Mouse (Mus musculus): ENCODE results near the gene Pcdh18.

Gene Pcdh18

DNA sequence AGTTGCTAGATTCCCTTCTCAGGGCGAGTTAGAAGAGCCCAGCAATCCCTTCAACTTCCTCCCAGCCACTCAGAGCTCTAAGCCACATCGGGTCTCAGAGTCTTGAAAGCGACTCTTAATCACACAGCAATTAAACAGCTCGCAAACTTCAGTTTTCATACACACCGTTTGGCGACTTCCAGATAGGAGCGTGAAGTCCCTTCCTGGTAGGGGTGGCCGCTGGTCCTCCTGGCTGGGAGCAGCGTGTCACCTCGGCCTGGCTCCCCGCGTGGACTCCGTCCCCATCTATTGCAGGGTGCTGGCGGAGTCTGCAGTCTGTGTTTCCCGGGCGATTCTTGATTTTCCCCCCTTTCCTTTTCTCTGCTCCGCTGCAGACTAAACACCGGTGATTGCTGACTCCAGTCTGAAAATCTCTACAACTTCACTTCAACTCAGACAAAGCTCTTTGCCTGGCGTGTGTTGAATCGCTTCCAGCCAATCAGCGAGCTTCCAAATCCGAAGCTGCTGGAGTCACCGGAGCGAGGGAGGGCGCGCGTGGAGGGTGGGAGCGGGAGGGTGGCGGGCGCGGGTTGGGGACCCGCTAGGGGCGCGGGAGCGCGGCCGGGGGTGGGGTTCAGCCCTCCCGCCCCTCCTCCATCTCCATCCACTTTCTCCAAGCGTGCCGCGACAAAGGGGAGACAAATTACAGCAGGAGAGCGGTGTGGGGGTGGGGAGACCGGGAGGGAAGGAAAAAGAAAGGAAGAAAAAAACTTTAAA, at the start of gene Pcdh18:
Pcdh18 (minus strand) TSS at position 456 of the 756 bp plus-strand sequence.
- peak; percentile 93 for DNase-seq (ENCODE audit: low spot score)

DNA sequence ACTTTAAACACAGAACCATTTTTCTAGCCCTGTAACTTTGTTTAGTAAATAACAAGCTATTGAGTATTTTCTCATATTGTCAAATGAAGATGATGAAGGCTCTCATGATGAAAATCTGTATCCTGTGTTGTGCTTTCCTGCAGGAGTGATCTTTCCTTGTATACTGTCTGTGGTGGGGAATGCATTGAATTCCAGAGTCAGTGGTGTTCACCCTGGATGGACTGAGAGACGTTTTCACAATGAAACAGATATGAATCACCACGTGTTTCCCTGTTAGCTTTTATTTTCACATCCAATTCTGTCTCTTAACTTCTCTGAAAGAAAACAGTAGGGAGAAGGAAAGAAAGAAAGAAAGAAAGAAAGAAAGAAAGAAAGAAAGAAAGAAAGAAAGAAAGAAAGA, 49.7 kb upstream of the Pcdh18 start:
- DNase-seq (ENCODE audit: low spot score) = no peak

DNA sequence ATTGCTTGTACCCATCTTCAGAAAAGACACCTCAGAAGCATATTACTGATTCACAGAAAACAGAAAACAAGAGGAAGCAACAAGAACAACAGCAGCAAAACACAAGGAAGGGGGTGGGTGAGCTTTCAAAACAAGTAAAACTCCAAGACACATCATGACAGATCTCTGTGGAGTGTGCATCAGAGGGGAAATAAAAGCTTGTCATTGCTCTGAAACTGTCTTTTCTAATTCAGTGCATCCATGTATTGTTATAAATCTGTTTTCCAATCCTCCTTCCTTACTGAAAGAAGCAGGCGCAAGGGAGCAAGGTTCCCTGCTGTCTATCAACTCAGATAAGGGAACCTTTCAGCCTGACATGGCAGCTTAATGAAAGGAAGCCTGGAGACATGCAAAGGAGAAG, 48.4 kb upstream of the Pcdh18 start:
- DNase-seq (ENCODE audit: low spot score) = no peak

DNA sequence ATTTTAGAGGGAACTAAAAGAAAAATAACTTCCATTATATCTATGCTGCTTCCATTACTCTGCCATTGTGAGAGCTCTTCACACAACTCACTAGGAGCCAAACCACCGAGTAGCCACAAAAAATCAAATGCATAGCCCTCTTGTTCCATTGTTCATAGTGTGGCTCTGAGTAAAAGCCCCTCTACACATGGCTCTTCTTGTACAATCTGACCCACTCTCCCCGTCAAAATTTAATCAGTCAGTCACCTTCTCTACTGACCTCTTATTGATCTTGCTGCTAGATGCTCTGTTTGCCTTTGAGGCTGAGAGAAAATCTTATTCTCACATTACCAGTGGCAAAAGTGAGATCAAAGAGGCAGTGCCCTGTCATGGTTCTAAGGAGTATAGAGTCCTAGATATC, 31.2 kb upstream of the Pcdh18 start:
- DNase-seq (ENCODE audit: low spot score) = no peak

DNA sequence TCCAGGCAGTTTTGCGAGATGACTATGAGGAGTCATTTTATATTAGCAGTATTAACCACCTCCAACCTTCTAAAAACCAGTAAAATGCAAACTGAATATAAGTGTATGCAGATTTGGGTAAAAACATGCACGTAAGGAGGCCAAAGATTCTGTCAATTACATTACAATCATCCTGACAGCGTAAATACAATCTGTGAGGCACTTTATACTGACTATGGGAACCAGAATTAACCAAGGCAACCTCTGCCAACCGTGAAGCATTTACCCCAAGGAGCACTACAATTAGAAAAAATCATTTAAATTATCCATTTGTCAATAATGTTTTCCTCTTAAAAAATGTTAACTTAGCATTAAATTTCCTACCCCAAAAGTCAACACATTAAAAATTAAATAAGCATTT, 30.6 kb upstream of the Pcdh18 start:
- no peak for DNase-seq (ENCODE audit: low spot score)

DNA sequence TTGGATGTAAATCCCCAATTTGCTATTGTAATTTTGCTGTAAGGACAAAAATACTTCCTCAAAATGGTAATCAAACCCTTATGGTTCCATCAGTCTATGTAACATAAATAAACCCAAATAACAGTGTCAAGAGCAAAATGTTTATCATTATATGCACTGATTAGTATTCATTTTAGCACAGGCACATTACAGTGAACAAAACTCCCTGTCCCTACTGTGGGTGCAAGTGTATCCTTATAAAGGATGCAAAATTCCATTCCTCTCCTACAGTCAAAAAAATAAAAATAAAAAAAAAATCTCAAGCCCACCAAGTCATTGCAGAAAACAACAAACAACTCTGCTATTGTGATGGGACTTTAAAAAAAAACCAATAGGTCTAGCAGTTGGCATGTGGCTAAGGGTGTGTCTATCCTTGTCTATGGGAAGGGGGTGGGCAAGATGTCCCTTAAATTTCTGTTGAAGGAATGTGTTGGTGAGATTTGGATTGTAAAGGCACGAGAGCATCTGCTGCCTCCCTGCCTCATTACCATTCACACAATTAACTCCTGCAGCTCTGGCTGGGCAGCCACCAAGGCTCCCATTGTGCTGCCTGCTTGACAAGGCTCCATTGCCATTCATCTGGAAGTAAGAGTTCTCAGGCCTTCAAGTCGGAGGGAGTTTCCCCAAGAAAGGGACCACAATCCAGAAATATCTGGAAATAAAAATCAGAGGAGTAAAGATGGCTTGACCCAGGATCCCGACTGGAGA, 12.0 kb upstream of the Pcdh18 start:
- DNase-seq (ENCODE audit: low spot score) = peak; percentile 77

DNA sequence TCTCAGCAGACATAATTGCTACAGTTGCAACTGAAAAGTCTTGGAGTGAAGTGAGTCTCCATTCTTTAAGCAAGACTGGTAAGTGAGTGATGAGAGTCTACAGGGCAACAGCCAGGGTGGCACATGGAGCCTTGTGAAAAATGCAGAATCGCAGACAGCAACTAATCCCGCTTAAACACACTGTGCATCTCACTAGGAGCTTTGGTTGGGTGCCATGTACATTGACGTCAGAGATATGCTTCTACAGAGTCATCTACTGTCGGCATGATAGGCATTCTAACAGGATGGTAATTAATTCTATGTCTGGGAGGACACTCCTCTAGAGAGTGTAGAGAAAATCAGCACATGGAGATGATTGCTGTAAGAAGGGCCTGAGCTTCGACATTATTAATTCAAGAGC, 5.6 kb upstream of the Pcdh18 start:
- no peak for DNase-seq (ENCODE audit: low spot score)

DNA sequence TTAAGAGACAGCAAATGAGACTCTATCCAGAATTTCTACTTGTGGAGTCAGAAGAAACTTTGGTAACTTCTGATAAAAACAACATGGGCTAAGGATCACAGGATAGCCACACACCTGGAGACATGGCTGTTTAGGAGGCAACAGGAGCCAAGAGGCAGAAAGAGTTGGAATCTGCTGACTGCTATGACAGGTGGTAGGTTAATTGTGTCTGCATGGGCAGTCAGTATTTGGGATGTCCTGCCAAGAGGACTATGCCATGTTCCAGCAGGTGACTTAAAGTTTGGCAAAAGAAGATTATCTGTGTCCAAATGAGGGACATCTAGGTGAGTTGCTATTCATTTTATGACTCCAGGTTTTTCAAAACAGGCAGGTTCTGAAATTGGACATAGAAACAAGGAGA, 4.8 kb upstream of the Pcdh18 start:
- DNase-seq (ENCODE audit: low spot score) = no peak

DNA sequence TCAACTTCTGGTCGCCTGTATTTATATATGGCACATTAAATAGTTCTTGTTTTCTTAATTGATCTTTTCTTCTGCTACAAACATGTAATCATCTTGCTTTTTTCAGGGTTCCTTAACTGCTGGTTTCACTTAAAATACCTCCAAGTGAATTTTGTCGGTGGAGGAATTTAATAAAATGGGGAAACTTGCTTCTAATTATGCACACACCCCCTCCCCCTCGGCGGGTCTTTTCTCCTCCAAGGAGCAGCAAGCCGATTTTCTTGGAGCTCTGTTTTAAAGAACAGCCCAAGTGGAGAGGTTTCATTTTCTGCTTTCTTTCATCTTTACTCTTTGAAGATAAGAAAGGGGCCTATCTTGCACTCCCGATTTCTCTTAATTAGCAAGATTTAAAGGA, 498 bp upstream of the Pcdh18 start:
- DNase-seq (ENCODE audit: low spot score) = peak; percentile 54

DNA sequence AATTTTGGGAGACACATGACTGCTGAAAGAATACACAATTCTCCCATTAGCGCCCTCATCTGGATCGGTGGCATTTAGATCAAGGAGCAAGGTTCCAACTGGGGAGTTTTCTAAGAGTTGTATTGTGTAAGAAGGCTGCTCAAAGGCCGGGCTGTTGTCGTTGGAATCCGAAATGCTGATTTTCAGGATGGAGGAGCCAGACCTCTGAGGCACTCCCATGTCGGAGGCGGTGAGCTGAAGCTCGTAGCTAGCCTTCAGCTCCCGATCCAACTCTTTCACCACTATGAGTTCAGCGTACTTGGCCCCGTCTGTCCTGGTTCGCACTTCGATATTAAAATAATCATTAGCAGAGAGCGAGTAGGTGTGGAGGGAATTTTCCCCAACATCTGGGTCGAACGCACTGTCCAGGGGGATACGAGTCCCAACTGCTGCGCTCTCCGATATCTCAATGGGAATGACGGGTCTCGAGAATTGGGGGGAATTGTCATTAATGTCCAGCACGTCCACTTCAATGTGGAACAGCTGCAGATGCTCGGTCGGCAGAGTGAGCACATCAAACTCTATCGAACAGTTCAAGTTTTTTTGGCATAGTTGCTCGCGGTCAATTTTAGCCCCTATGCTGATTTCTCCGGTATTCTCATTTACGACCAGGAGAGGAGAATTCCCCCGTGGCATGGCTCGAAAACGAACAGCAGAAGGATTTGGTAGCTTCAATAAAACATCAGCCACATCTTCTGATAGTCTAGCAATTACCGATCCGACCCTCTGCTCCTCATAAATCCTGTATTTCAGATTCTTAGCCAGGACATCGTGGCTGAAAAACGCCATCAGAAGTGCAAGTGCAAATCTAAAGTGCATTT, 909 bp downstream of the Pcdh18 start:
- peak; percentile 69 for DNase-seq (ENCODE audit: low spot score)

DNA sequence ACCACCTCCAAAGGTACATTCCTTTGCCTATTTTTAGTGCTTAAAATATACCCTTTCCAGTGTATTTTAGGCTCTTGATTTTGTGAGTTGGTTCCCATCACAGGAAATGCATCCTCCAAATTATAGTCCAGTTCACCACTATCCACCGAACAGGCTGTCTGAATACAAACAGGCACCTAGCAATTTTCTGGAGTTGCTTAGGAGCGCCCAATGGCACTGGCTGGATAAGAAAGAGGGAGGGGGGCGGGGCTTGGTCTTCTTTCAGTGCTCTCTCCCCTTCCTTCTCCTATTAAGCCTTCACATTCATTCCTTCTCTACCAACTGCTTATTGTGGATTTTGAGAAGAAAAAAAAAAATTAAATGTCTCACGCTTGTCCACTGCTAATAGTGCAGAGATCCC, 4.4 kb downstream of the Pcdh18 start:
- no peak for DNase-seq (ENCODE audit: low spot score)

DNA sequence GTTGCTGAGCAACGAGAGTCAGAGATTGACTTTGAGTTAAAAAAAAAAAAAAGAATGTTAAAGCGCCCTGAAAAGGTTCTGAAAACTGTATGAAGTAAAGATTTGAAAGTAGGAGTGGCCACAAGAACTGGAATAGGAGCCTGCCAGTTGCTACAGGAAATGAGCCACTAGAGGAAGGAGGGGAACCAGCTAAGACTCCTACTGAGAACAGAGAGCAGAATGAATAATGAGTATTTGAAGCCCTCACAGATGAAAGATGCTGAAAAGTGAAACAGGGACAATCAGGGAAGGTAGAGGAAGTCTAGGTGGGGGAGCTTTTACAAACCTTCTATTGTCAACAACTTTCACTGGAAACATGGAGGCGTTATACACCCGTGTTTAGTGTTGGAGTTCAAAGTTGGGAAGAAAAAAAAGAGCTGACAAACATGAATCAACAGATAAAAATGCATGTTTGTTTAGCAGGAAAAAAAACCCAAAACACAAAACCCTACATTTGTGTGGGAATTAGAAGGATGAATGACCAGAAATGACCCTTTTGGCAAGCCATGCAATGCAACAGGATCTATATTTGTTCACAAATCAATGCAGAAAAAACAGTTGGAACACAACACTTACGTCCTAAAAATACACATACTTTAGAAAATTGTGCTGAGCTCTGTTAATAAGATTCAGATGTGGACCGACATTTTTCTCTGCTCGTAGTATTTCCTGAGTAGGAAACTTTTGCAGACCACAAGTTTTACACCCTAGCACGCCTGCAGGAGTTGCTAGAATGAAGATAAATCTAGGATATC, 7.4 kb downstream of the Pcdh18 start:
- DNase-seq (ENCODE audit: low spot score) = no peak

DNA sequence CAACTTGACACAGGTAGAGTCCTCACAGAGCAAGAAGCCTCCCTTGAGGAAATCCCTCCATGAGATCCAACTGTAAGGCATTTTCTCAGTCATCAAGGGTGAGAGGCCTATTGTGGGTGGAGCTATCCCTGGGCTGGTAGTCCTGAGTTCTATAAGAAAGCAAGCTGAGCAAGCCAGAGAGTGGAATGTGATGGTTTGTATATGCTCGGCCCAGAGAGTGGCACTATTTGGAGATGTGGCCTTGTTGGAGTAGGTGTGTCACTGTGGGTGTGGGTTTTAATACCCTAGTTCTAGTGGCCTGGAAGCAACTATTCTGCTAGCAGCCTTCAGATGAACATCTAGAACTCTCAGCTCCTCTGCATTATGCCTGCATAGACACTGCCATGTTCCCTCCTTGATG, 9.1 kb downstream of the Pcdh18 start:
- no peak for DNase-seq (ENCODE audit: low spot score)

DNA sequence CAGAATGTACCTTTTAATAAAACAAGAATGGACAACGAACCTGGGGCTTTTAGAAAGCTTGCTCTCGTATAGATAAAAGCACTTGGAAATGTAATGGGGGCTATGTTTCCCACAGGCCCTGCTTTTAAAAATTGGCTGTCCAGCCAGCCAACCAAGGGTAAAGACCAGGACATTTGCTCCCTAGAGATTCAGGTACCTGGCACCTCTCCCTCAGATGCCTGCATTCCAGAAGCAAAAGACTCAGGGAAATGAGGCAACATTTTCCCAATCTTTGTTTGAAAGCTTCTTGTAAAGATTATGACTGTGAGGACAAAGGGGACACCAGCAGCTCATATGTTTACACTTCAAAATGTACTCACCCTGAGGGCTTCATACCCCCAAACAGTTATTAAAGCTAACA, 18.1 kb downstream of the Pcdh18 start:
- no peak for DNase-seq (ENCODE audit: low spot score)

DNA sequence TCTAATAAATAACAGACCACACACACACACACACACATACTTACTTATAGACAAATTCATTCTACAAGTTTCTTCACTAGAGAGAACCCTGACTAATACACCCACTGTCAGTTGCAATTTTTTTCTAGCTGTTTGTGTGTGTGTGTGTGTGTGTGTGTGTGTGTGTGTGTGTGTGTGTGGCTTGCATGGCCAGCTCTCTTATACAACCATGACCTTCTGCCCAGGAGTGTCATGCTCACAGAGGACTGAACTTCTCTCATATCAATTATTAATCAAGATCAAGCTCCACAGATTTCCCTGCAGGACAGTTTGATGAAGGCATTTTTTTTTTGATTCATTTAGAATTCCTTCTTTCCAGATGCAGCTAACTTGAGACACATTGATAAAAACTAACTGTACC, 18.6 kb downstream of the Pcdh18 start:
- no peak for DNase-seq (ENCODE audit: low spot score)

DNA sequence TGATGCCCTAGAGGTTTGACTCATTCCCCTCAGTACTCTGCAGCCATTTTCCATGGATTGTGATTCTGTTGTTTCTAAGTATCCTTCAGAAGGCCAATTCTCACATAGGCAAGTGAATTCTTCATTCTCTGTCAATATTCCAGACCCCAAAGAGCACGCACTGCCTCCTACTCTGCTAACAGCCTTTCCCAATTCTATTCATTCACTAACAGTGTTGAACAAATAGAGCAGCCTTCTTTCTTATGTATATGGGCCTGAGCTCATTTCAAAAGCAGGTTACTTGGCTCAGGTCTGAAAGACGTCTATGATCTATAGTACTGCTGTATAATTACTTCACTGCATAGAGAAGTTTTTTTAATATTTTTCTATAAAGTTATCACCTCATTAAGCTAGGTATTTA, 50.6 kb downstream of the Pcdh18 start:
- no peak for DNase-seq (ENCODE audit: low spot score)

DNA sequence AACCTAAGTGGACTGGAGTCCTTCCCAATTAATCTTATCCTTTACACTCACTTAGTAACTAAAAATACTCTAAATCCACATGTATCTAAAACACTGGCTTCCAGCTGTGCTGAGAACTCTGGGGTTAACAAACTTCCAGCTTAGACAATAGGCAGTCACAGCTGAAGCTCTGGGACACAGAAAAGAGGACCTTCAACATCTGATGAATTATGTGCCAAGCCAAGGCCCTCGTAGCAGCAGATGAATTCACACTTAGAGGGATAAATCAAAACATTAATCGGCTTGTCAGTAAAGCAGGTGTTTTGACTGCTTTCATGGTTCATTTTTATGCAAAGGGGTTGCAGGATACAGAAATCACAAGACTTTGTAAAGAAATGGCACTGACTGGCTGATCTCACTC, 57.2 kb downstream of the Pcdh18 start:
- peak; percentile 14 for DNase-seq (ENCODE audit: low spot score)

All from embryo, embryonic 10 days (tissue).